Mouse (Mus musculus): ENCODE results near the gene Stard10. TPM values are rescaled to one million over a fixed set of nuclear protein-coding genes. Genes with fewer than 3 reads are reported as not detected.

The Stard10 gene
- polyA plus RNA-seq (2012; rRNA removed): 104 and 107 TPM in 2 replicates

DNA sequence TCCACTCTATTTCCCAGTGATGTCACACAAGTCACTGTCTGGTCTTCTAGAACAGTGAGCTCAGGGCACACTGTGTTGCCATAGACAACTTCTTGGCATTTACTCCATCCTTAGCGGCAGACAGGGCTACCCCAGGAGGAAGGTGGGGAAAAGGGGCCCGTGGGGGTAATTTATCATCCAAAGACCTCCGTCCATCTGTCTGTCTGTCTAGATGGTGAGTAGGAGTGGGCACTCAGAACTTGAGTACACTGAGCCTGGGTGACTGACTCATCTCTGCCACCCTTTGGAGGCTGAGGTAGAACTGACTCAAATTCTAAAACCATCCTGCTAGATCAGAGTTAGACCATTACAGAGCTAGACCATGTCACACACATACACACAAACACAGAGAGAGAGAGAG lies at the start of gene Stard10:
TSS of gene Stard10 (plus strand) at position 73 of the 400 bp plus-strand sequence.
- DNase-seq: no peak
- no peak within 1 kb of the TSS for H3K4me3 ChIP-seq (replicated peaks; ENCODE audit: extremely low read depth, low read depth, low read length)
- 66% methylated on average over 3 of the region's 3 CpGs for WGBS
- no peak for TF ChIP-seq CTCF (IDR thresholded peaks at IDR 0.05; ENCODE audit: insufficient read depth, low read length)
- no peak for TF ChIP-seq POLR2A (IDR thresholded peaks at IDR 0.05; ENCODE audit: borderline replicate concordance, extremely low read depth, low read depth, low read length)
- H3K4me1 ChIP-seq (ENCODE audit: control insufficient read depth, insufficient read depth, low read length): peaks cover 10% of the 10 kb centered on the region

DNA sequence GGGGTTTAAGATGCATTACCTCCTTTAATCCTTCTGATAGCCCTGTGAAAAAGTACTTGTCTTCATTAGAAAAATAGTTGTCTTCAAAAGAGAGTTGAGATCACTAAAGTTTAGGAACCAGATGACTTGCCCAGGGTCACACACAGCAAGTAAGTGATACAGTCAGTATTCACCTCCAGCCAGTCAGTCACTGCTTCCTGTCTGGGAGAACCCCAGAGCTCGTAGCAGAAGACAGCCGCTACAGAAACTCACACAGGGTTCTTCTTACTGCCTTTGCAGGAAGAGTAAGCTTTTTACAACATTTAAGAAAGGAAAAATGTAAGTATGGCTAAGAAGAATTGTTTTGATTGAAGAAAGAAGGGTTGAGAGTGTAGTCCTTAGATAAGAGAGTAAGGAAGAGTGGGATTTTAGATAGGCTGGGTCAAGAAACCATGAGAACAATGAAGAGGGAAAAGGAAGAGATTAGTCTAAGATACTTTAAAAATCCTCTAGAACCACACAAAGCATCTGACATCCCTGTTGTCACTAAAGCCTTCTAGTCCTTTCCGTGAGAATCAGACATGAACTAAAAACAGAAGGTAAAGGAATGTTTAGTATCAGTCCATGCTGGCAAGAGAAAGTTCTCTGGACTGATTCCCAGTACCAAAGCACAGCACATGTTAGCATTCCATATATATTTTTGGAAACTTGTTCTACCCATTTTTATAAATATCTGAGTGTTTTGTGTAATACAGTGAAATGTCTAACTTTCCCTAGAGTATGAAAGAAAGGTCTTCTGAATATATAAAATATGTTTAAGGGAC lies 49.2 kb upstream of the Stard10 start:
- no peak overlapping the region for H3K4me3 ChIP-seq (replicated peaks; ENCODE audit: extremely low read depth, low read depth, low read length)
- TF ChIP-seq CTCF (IDR thresholded peaks at IDR 0.05; ENCODE audit: insufficient read depth, low read length) (no peak), POLR2A (IDR thresholded peaks at IDR 0.05; ENCODE audit: borderline replicate concordance, extremely low read depth, low read depth, low read length) (no peak)
- peaks cover 4% of the 10 kb centered on the region for H3K4me1 ChIP-seq (ENCODE audit: control insufficient read depth, insufficient read depth, low read length)
- 25% methylated on average over 3 of the region's 3 CpGs for WGBS
- DNase-seq: no peak

DNA sequence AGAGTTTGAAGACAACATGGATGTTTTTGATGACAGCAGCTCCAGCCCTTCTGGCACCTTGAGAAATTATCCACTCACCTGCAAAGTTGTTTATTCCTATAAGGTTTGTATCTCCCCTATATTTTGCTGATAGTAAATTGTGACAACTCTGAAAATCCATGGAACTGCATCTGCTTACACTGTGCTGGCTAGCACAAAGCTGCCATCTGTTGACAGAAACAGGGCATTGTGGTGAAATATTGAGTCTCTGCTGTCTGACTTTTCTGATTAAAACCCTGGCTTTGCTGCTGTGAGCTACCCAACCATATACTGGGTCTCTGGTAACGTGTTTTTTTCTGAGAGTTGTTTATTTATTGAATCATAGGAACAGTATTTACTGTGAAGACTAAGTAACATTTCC lies 45.3 kb upstream of the Stard10 start:
- Histone ChIP-seq H3K4me3 (replicated peaks; ENCODE audit: extremely low read depth, low read depth, low read length) (no peak overlapping the region), H3K4me1 (ENCODE audit: control insufficient read depth, insufficient read depth, low read length) (peaks cover 1% of the 10 kb centered on the region)
- TF ChIP-seq POLR2A (IDR thresholded peaks at IDR 0.05; ENCODE audit: borderline replicate concordance, extremely low read depth, low read depth, low read length) (no peak), CTCF (IDR thresholded peaks at IDR 0.05; ENCODE audit: insufficient read depth, low read length) (no peak)
- no peak for DNase-seq
- WGBS: 63% methylated on average over 1 of the region's 1 CpGs

DNA sequence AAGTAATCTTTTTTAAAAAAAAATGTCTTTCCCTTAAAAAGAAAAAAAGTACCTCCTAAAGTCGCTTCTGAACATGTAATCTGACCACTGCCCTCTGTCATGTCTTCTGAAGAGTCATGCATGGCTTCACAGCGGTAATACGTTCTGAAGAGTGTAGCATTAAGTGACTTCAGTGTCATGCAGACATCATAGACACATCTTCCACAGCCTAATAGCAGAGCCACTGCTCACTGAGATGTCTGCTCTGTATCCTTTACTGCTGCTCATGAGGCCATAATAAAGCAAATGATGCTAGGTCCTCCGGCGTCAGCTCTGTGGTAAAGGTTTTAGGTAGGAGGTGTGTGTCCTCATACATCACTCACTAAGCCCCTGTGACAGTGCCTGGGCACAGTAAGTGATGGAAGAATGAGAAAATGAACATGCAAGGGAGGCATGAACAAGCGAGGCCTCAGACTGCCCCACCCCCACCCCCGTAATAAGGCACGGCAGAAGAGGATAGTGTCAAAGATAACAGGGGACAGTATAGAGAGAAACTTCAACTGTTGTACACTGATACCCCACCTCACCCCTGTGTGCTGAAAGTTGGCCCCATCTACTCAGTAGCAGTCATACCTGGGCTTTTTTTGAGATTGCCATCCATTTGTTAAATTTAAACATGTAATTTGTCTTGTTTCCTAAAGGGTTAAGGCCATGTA lies 44.3 kb upstream of the Stard10 start:
- H3K4me1 ChIP-seq (ENCODE audit: control insufficient read depth, insufficient read depth, low read length): no peaks in the 10 kb centered on the region; the same call in none of the 2 replicates
- no peak for DNase-seq
- no peak overlapping the region for H3K4me3 ChIP-seq (replicated peaks; ENCODE audit: extremely low read depth, low read depth, low read length)
- 85% methylated on average over 8 of the region's 8 CpGs for WGBS
- TF ChIP-seq POLR2A (IDR thresholded peaks at IDR 0.05; ENCODE audit: borderline replicate concordance, extremely low read depth, low read depth, low read length) (no peak), CTCF (IDR thresholded peaks at IDR 0.05; ENCODE audit: insufficient read depth, low read length) (no peak)

DNA sequence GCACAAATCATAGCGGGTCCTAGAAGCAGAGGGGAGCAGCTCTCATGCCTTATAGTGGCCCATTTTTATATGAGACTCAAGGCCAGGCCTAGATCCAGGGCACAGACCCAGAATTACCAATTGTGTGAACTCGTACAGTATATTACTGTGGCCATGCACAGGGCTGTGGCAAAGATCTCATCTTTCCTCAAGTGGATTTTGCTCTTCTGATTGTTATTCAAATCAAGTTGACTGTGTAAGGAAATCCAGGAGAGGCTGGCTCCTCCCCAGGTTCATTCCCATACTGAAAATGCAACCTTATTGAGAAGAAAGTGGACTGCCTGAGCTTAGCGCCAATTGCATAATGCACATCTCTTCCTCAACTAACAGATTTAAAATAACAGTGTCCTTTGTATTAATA lies 34.2 kb upstream of the Stard10 start:
- no peak for TF ChIP-seq POLR2A (IDR thresholded peaks at IDR 0.05; ENCODE audit: borderline replicate concordance, extremely low read depth, low read depth, low read length)
- no peak for TF ChIP-seq CTCF (IDR thresholded peaks at IDR 0.05; ENCODE audit: insufficient read depth, low read length)
- Histone ChIP-seq H3K4me1 (ENCODE audit: control insufficient read depth, insufficient read depth, low read length) (no peaks in the 10 kb centered on the region), H3K4me3 (replicated peaks; ENCODE audit: extremely low read depth, low read depth, low read length) (no peak overlapping the region)
- no peak for DNase-seq
- WGBS: 91% methylated on average over 3 of the region's 3 CpGs

DNA sequence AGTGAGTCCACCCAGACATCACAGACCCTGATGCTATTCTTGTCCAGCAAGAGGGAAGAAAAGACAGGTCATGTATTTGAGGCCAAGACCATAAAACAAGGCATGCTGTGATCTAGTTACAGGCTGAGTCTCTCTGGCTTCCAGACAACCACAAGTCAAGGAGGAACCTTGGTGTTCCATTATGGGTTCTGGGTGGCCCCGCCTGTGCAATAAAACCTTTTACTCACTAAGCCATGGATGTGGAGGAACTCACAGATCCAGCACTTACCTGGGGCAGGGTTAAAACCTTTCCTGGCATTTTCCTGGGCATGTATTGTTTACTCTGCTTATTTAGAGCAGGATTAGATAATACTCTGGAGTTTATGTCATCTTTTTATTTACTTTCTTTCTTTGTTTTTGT lies 32.4 kb upstream of the Stard10 start:
- H3K4me3 ChIP-seq (replicated peaks; ENCODE audit: extremely low read depth, low read depth, low read length): no peak overlapping the region
- H3K4me1 ChIP-seq (ENCODE audit: control insufficient read depth, insufficient read depth, low read length): peaks cover 3% of the 10 kb centered on the region; the same call in 1 of the 2 replicates
- no peak for DNase-seq
- WGBS: 93% methylated on average over 1 of the region's 1 CpGs
- no peak for TF ChIP-seq CTCF (IDR thresholded peaks at IDR 0.05; ENCODE audit: insufficient read depth, low read length)
- TF ChIP-seq POLR2A (IDR thresholded peaks at IDR 0.05; ENCODE audit: borderline replicate concordance, extremely low read depth, low read depth, low read length): no peak

DNA sequence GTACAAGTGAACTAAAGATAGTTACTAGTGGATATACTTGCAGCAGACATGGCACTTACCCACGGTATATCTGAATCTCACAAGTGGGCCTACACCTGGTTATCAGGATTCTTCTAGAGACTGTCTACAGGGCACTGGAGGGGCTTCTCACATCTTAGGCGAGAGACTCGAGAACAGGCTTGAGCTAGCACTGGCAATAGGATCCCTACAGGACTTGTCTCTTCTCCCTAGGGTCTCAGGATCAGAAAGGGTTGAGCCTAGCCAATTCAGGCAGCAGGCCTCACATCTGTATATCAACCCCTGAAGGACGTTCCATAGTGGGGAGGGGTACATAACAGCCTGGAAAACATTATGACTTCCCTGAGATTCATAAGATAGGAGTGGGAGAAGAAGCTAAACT lies 30.0 kb upstream of the Stard10 start:
- 85% methylated on average over 4 of the region's 4 CpGs for WGBS
- peaks cover 3% of the 10 kb centered on the region; the same call in 1 of the 2 replicates for H3K4me1 ChIP-seq (ENCODE audit: control insufficient read depth, insufficient read depth, low read length)
- no peak for DNase-seq
- TF ChIP-seq CTCF (IDR thresholded peaks at IDR 0.05; ENCODE audit: insufficient read depth, low read length): no peak
- no peak for TF ChIP-seq POLR2A (IDR thresholded peaks at IDR 0.05; ENCODE audit: borderline replicate concordance, extremely low read depth, low read depth, low read length)
- no peak overlapping the region for H3K4me3 ChIP-seq (replicated peaks; ENCODE audit: extremely low read depth, low read depth, low read length)

DNA sequence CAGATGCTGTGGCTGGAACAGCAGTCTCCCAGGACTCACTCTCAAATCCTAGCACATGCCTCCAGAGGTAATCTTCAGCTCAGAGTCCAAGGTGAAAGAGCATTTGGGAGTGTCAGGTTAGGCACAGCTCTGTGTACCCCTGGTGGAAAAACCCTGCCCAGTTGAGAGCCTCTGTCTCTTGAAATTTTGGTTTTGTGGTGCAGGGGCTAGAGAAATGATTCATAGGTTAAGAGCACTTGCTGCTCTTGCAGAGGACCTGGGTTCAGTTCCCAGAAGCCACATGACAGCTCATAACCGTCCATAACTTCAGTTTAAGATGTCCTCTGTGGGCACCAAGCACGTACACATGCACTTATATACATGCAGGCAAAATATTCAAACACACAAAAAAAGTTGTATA lies 29.1 kb upstream of the Stard10 start:
- 77% methylated on average over 2 of the region's 2 CpGs for WGBS
- DNase-seq: no peak
- TF ChIP-seq POLR2A (IDR thresholded peaks at IDR 0.05; ENCODE audit: borderline replicate concordance, extremely low read depth, low read depth, low read length): no peak
- no peak for TF ChIP-seq CTCF (IDR thresholded peaks at IDR 0.05; ENCODE audit: insufficient read depth, low read length)
- no peak overlapping the region for H3K4me3 ChIP-seq (replicated peaks; ENCODE audit: extremely low read depth, low read depth, low read length)
- peaks cover 3% of the 10 kb centered on the region; the same call in 1 of the 2 replicates for H3K4me1 ChIP-seq (ENCODE audit: control insufficient read depth, insufficient read depth, low read length)

DNA sequence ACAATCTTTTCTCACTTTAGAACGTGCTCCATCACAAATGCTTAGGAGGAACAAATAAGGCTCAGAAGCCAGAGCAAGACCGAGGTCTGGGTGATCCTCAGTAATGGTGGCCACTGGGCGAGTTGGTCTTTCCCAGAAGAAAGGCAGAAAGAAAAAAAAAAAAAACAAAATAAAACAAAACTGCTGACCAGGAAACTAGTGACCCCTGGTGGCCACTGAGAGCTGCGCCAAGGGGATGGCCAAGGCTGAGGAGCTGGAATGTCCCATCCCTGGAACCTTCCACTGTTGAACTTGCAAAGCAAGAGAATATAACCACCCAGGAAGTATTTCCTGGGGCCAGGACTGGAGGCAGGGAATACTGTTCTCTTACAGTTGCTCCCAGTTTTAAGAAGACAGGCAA lies 28.4 kb upstream of the Stard10 start:
- peak; percentile 43 for DNase-seq

More for the DNA sequence above, 28.4 kb upstream of the Stard10 start:
- no peak for TF ChIP-seq POLR2A (IDR thresholded peaks at IDR 0.05; ENCODE audit: borderline replicate concordance, extremely low read depth, low read depth, low read length)
- peak; percentile 80 for TF ChIP-seq CTCF (IDR thresholded peaks at IDR 0.05; ENCODE audit: insufficient read depth, low read length)
- Histone ChIP-seq H3K4me3 (replicated peaks; ENCODE audit: extremely low read depth, low read depth, low read length) (no peak overlapping the region), H3K4me1 (ENCODE audit: control insufficient read depth, insufficient read depth, low read length) (peaks cover 3% of the 10 kb centered on the region; the same call in 1 of the 2 replicates)
- WGBS: 38% methylated on average over 4 of the region's 4 CpGs

Data from lung, adult 2 months (tissue).